Mouse (Mus musculus) midbrain, embryonic 15.5 days (tissue): ENCODE measurements around the gene Slc25a44. TPM values are rescaled to one million over a fixed set of nuclear protein-coding genes. Genes with fewer than 3 reads are reported as not detected.
A peak's percentile ranks its signal among the peaks of the same experiment; 100 is the strongest.

Experiments
- ATAC-seq: fragments of 200-750 bp; cut with Nextera tagmentation; replicated peaks from 2 replicates; pipeline ENCODE4 v1.8.0; 2017; ENCODE audit warnings: moderate TSS enrichment
- H3K27ac ChIP-seq: fragments of 300-500 bp; sonication (generic); 2 replicates; pipeline ENCODE4 v1.5.1; 2015; ENCODE audit warnings: mild to moderate bottlenecking, inconsistent platforms
- H3K27me3 ChIP-seq: fragments of 300-500 bp; sonication (generic); replicated peaks from 2 replicates; pipeline ENCODE4 v1.6.1; 2015; ENCODE audit warnings: inconsistent platforms
- H3K36me3 ChIP-seq: fragments of 300-500 bp; sonication (generic); replicated peaks from 2 replicates; pipeline ENCODE4 v1.6.1; 2015; ENCODE audit warnings: inconsistent platforms
- H3K4me1 ChIP-seq: fragments of 300-500 bp; sonication (generic); 2 replicates; pipeline ENCODE4 v1.6.1; 2015; ENCODE audit warnings: inconsistent platforms
- H3K4me2 ChIP-seq: fragments of 300-500 bp; sonication (generic); 2 replicates; pipeline ENCODE4 v1.6.1; 2015; ENCODE audit warnings: inconsistent platforms, mild to moderate bottlenecking, moderate library complexity
- H3K4me3 ChIP-seq: fragments of 300-500 bp; sonication (generic); 2 replicates; pipeline ENCODE4 v1.5.1; 2015; ENCODE audit warnings: mild to moderate bottlenecking, inconsistent platforms
- H3K9ac ChIP-seq: fragments of 300-500 bp; sonication (generic); 2 replicates; pipeline ENCODE4 v1.6.1; 2015; ENCODE audit warnings: mild to moderate bottlenecking, inconsistent platforms
- H3K9me3 ChIP-seq: fragments of 300-500 bp; sonication (generic); 2 replicates; pipeline ENCODE4 v1.6.1; 2016; ENCODE audit warnings: inconsistent platforms
- WGBS: fragments of 180-500 bp; shearing (Covaris S2); methylation state at CpG from one replicate; pipeline ENCODE4 v1.1.7; 2015; ENCODE audit warnings: mixed read lengths; 5-methylcytosine and 5-hydroxymethylcytosine counted together
- polyA plus RNA-seq: library from polyadenylated mRNA; unstranded; fragments of >200 nt; fragmentation: Nextera tagmentation; extraction: Ambion mirVana; gene quantifications from 2 replicates; pipeline ENCODE4 v1.2.1, GENCODE M21; 2015

The Slc25a44 gene
- polyA plus RNA-seq, 1 experiment from 2014 or later = 41.2 TPM

DNA sequence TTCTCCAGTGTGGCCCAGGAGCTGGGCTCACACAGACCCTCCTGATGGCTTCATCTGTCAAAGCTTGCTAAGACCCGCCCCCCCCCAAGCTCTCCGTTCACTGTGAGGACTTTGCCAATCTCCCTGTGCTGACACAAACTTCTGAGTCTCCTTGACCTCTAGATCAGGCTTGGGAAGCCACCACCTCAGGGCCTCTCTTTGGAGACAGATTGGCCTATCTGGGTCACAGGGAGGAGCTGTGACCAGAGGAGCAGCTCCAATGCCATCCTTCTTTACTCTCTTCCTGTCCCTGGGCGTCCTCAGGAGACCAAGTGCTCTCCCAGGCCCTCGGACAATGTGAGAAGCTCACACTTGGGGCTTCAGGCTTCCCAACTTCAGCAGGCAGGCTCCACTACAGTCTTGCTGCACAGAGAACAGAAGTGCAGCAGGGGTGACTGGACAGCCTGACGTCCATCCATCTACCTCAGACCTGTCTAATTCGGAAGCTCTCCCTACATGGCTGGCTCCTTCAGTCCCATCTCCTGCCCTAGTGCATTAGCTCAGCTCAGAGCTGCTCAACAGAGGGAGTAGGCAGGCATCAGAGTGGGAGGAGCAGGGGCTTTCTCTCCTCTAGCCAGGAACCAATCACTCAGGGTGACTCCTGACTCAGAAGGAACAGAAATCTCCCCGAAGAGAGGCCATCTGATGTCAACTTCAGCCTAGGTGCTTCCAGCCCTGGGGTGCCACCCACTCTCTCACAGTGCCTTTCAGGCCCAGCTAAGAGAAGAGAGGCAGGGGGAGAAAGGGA, 32.0 kb upstream of the Slc25a44 start:
- 75% methylated on average over 7 of the region's 7 CpGs for WGBS
- no peak for ATAC-seq
- Histone ChIP-seq H3K36me3 (peaks cover 7% of the 10 kb centered on the region; the same call in 1 of the 2 replicates), H3K9ac (peak overlapping the region; percentile 60), H3K4me1 (peaks cover 28% of the 10 kb centered on the region), H3K27me3 (no peaks in the 10 kb centered on the region), H3K27ac (peak overlapping the region; percentile 83; the same call in 1 of the 2 replicates), H3K4me3 (peak overlapping the region; percentile 49), H3K9me3 (no peaks in the 10 kb centered on the region), H3K4me2 (peak overlapping the region; percentile 84)

- Histone ChIP-seq H3K4me2 (peak overlapping the region; percentile 84), H3K9ac (no peak overlapping the region), H3K27me3 (no peaks in the 10 kb centered on the region), H3K4me3 (peak overlapping the region; percentile 49; the same call in 1 of the 2 replicates), H3K36me3 (peaks cover 7% of the 10 kb centered on the region; the same call in 1 of the 2 replicates), H3K4me1 (peaks cover 28% of the 10 kb centered on the region), H3K27ac (no peak overlapping the region), H3K9me3 (no peaks in the 10 kb centered on the region)
- no peak for ATAC-seq
- 93% methylated on average over 8 of the region's 8 CpGs for WGBS
Measured at GRCm38 (mm10) chr3:88456313-88456712, 31.4 kb upstream of the Slc25a44 start.

DNA sequence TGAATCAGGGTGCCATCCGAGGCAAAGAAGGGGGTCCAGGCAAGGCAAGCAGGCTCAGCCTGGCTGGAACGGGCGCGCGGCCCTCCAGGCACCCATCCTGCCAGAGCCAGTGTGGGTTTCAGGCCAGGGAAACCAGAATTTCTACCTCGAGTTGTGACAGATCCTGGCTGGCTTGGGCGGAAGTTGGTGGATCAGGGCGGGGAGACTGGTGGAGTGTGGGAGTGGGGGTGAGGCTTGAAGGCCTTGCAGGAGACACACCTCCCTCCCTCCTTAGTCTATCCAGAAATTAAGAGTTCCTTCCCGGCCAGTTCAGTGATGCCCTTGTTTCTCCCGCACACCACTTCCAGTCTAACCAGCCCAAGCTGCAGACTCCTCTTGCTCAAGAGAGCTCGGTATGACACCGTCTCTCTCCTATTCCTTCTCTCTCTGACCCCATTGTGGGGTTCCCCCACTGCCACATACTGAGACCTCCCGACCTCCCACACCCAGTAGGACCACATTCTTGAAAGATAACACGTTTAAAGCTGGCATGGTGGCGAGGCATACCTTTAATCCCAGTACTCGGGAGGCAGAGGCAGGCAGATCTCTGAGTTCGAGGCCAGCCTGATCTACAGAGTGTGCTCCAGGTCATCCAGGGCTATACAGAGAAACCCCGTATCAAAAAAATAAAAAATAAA, 30.8 kb upstream of the Slc25a44 start:
- no peak overlapping the region for H3K27ac ChIP-seq
- no peak overlapping the region for H3K4me2 ChIP-seq
- H3K4me3 ChIP-seq = no peak overlapping the region
- 81% methylated on average over 18 of the region's 18 CpGs for WGBS
- H3K9me3 ChIP-seq = no peaks in the 10 kb centered on the region
- peaks cover 28% of the 10 kb centered on the region for H3K4me1 ChIP-seq
- H3K9ac ChIP-seq = no peak overlapping the region
- no peak for ATAC-seq
- H3K36me3 ChIP-seq = peaks cover 7% of the 10 kb centered on the region; the same call in 1 of the 2 replicates
- no peaks in the 10 kb centered on the region for H3K27me3 ChIP-seq

DNA sequence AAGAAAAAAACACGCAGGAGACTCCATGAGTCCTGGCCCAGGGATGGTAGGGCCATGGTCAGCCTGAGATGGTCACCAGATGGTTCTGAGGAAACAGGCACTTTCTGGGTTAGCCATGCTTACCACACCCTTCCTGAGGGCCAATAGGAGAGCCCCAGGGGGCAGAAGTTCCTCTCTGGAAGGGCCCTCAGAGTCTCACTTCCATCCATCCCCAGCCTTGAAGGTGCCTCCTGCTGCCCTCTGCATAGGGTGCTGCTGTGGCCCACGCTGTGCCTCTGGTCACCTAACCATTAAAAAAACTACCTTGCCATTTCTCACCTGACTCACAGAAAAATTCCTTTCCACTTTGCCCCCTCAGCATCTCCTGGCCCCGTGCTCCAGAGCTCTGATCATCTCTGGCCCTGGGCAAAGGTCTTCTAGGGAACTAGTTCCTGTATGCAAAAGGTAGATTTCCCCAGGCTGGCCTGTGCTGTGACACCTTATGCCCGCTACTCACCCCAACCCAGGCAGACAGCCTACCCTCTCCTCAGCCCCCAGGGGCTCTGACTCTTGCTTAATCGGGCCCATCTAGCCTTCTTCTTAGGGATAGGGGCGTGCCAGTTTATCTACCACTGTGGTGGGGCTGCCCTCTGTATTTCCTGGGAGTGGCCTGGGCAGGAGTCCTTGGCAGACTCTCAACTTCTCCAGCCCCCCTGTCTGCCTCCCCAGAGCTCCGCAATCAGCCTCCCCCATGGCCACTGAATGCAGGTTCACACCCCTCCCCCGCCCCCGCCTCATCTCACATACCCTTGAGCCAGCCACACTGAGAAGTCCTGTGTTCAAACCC, 30.0 kb upstream of the Slc25a44 start:
- no peak for ATAC-seq
- Histone ChIP-seq H3K9me3 (no peaks in the 10 kb centered on the region), H3K4me3 (no peak overlapping the region), H3K27ac (no peak overlapping the region), H3K9ac (no peak overlapping the region), H3K36me3 (peaks cover 7% of the 10 kb centered on the region; the same call in 1 of the 2 replicates), H3K27me3 (no peaks in the 10 kb centered on the region), H3K4me2 (no peak overlapping the region), H3K4me1 (peaks cover 28% of the 10 kb centered on the region)
- 64% methylated on average over 9 of the region's 9 CpGs for WGBS

GRCm38 (mm10) chr3:88453986-88454385, 29.0 kb upstream of the Slc25a44 start:
- no peak for ATAC-seq
- Histone ChIP-seq H3K4me1 (peaks cover 29% of the 10 kb centered on the region), H3K9me3 (no peaks in the 10 kb centered on the region), H3K4me2 (no peak overlapping the region), H3K4me3 (no peak overlapping the region), H3K27ac (no peak overlapping the region), H3K36me3 (peaks cover 7% of the 10 kb centered on the region; the same call in 1 of the 2 replicates), H3K27me3 (no peaks in the 10 kb centered on the region), H3K9ac (no peak overlapping the region)
- WGBS = 84% methylated on average over 8 of the region's 8 CpGs

- Histone ChIP-seq H3K36me3 (peaks cover 7% of the 10 kb centered on the region; the same call in 1 of the 2 replicates), H3K9ac (no peak overlapping the region), H3K27ac (no peak overlapping the region), H3K4me1 (peaks cover 28% of the 10 kb centered on the region), H3K9me3 (no peaks in the 10 kb centered on the region), H3K4me3 (no peak overlapping the region), H3K27me3 (no peaks in the 10 kb centered on the region), H3K4me2 (no peak overlapping the region)
- ATAC-seq = no peak
- 54% methylated on average over 8 of the region's 8 CpGs for WGBS
Measured at GRCm38 (mm10) chr3:88453369-88453768, 28.4 kb upstream of the Slc25a44 start.

DNA sequence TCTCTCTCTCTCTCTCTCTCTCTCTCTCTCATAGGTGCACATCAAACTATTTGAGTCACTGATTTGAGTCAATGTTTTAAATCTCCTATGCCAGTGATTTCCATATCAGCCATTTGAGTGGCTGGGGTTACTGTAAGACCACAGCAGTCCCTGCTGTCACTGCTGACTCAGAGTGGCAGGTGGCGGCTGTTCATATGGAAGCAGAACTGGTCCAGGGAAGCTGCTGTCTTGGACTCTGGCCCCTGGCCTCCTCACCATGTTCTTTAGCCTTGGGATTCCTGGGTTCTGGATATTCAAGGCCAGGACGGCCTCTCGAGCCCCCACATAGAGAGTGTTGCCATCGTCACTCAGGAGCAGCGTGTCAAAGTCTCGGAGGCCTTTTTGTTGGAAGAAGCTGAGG, 27.8 kb upstream of the Slc25a44 start:
- H3K4me3 ChIP-seq = no peak overlapping the region
- H3K4me1 ChIP-seq = peaks cover 22% of the 10 kb centered on the region
- H3K9me3 ChIP-seq = no peaks in the 10 kb centered on the region
- 79% methylated on average over 6 of the region's 6 CpGs for WGBS
- no peaks in the 10 kb centered on the region for H3K27me3 ChIP-seq
- no peak for ATAC-seq
- no peak overlapping the region for H3K9ac ChIP-seq
- no peak overlapping the region for H3K4me2 ChIP-seq
- peaks cover 9% of the 10 kb centered on the region; the same call in 1 of the 2 replicates for H3K36me3 ChIP-seq
- no peak overlapping the region for H3K27ac ChIP-seq

DNA sequence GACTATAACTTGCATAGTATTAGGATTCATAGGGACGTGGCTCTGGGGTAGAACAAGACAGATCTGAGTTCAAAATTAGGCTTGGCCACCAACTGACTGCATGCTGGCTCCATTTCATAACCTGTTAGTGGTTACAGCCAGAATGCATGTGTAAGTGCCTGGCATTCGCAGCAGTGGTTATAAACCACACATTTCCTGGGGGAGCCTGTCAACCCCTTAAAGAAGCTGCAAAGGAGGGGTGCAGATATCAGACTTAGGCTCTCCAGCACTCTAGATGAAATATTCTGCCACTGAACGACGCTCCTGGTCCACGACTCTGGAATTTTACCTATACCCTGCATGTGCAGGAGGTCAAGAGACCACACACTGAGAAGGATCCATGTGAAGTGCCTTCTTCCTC, 27.3 kb upstream of the Slc25a44 start:
- H3K27me3 ChIP-seq = no peaks in the 10 kb centered on the region
- H3K4me2 ChIP-seq = no peak overlapping the region
- H3K27ac ChIP-seq = no peak overlapping the region
- peaks cover 17% of the 10 kb centered on the region for H3K4me1 ChIP-seq
- H3K9ac ChIP-seq = no peak overlapping the region
- H3K9me3 ChIP-seq = no peaks in the 10 kb centered on the region
- no peak for ATAC-seq
- no peak overlapping the region for H3K4me3 ChIP-seq
- WGBS = 82% methylated on average over 5 of the region's 5 CpGs
- peaks cover 12% of the 10 kb centered on the region; the same call in 1 of the 2 replicates for H3K36me3 ChIP-seq

- Histone ChIP-seq H3K36me3 (peaks cover 19% of the 10 kb centered on the region; the same call in 1 of the 2 replicates), H3K9me3 (no peaks in the 10 kb centered on the region), H3K27ac (no peak overlapping the region), H3K9ac (no peak overlapping the region), H3K4me1 (peaks cover 6% of the 10 kb centered on the region), H3K27me3 (no peaks in the 10 kb centered on the region), H3K4me2 (no peak overlapping the region), H3K4me3 (no peak overlapping the region)
- WGBS = 71% methylated on average over 12 of the region's 12 CpGs
- no peak for ATAC-seq
Measured at GRCm38 (mm10) chr3:88450379-88451131, 25.6 kb upstream of the Slc25a44 start.

DNA sequence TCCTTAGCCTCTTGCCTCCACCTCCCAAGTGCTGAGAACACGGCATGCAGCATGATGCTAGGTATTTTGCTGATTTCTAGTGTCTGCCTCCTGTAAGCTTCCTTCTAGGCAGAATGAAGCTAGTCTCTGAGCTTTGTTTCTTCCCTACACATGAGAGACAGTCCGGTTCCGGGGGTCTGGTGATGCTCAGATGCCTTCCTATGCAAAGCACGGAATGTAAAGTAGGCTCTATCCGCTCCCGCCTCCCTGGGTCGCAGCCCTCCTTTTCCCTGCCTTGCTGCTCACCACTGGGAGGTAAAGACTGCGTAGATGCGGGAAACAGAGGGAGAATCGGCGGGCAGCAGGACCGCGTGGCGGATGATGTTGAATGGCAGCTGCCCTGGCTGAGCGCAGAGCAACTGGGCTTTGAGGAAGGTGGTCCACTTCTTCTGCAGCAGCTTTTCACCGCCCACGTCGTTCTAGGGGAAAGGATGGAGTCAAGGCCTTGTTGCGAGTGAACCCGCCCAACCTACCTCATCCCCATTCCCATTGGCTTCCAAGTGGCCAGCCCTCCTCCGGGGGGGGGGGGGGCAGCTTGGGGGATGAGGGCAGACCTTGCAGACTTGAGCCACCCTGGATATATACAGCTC, 24.6 kb upstream of the Slc25a44 start:
- no peaks in the 10 kb centered on the region for H3K9me3 ChIP-seq
- no peak overlapping the region; the same call in 1 of the 2 replicates for H3K27ac ChIP-seq
- no peaks in the 10 kb centered on the region for H3K27me3 ChIP-seq
- peak overlapping the region; percentile 6; the same call in 1 of the 2 replicates for H3K4me3 ChIP-seq
- H3K36me3 ChIP-seq = peaks cover 27% of the 10 kb centered on the region; the same call in 1 of the 2 replicates
- peak overlapping the region; percentile 31 for H3K4me2 ChIP-seq
- H3K9ac ChIP-seq = peak overlapping the region; percentile 26; the same call in 1 of the 2 replicates
- ATAC-seq = 0 out of 2 replicates have a peak, but pooled peaks have one; percentile 48
- H3K4me1 ChIP-seq = peaks cover 6% of the 10 kb centered on the region
- WGBS = 4% methylated on average over 21 of the region's 21 CpGs

DNA sequence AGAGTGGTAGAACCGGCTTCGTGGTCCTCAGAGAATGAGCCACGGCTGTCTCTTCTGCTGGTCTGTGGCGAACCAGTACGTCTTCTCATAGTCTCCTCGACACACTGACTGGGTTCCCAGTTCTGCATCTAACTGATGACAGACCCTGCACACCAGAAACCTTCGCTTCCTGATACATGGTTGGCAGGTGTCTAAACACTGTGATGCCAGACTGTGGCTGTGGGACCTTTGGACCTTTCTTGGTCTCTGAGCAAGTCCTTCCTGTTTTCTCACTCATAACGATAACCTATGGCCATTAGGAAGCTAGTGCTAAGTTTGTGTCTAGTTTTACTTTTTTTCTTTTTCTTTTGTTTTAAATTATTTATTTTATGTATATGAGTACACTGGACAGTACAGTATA, 23.5 kb upstream of the Slc25a44 start:
- no peak for ATAC-seq
- Histone ChIP-seq H3K27ac (no peak overlapping the region), H3K36me3 (peaks cover 31% of the 10 kb centered on the region; the same call in 1 of the 2 replicates), H3K4me3 (no peak overlapping the region), H3K27me3 (no peaks in the 10 kb centered on the region), H3K4me2 (no peak overlapping the region), H3K9ac (no peak overlapping the region), H3K4me1 (peaks cover 6% of the 10 kb centered on the region), H3K9me3 (no peaks in the 10 kb centered on the region)
- 94% methylated on average over 8 of the region's 8 CpGs for WGBS
